Mouse (Mus musculus) frontal cortex, adult (tissue): ENCODE data around the gene Rbbp6.

ENCODE experiments used
- ATAC-seq: cut with Nextera tagmentation; 2 replicates; pipeline ENCODE4 v1.9.2; 2017; ENCODE audit warnings: mild to moderate bottlenecking, moderate library complexity, mixed read lengths; ENCODE audit not compliant: low TSS enrichment

Rbbp6 gene

DNA sequence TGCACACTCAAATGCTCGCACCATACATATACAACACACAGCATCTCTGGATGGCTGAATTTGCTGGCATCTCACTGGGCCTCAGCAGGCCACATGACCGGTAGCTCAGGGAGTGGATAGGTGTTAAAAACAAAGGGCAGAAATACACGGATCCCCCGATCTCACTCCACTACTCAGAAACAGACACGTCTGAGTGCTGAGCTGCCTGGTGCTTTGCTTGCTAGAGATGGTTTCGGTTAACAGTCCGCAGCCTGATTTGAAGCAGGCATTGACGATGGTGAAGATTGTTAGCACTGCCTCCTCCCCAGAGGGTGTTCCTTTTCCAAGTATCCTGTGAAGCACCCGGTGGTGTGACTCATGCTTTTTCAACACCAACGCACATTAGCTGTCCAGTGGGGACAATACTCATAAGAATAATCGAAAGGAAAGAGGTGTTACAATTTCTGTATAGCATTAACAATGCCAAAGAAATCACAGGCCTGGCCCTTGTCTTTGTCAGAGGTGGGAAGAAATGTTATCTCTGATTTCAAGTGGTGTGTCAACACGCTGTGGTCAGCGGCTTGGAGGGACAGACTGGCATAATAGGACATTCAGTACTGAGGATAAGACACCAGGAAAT, 81.1 kb downstream of the Rbbp6 start:
- no peak for ATAC-seq
